In genomic region chr11:47050390-47050789, GRCm38 (mm10) we compare ENCODE assay signal across 15 mouse cellular contexts.
"Had no signal": no experiment of that assay in that cellular context is flagged by ENCODE, and none has a peak within 500 bp of the region (broad histone marks: within the 10 kb centered on the region; RNA-seq: fewer than 3 reads in every experiment).

No protein-coding gene starts in this region.

- H3K4me1 ChIP-seq: limb, embryonic 13.5 days; midbrain, embryonic 15.5 days had no signal

- H3K9me3 ChIP-seq: limb, embryonic 13.5 days; midbrain, embryonic 15.5 days had no signal

- H3K27me3 ChIP-seq: limb, embryonic 13.5 days; midbrain, embryonic 15.5 days had no signal

- H3K36me3 ChIP-seq: limb, embryonic 13.5 days; midbrain, embryonic 15.5 days had no signal

- H3K4me2 ChIP-seq: limb, embryonic 13.5 days; midbrain, embryonic 11.5 days; midbrain, embryonic 15.5 days had no signal

- DNase-seq: kidney, adult 2 months; kidney, postnatal 36 days; layer of hippocampus, adult 9-11 months; layer of hippocampus, postnatal 36 days; lung, adult 18-20 months; lung, postnatal 4 days; right cerebral cortex, postnatal 4 days; spleen, adult 18-20 months; thymus, adult 2 months; thymus, postnatal 25 days had no signal

- ATAC-seq: lung, postnatal 0 days; midbrain, embryonic 15.5 days had no signal

- H3K4me3 ChIP-seq: limb, embryonic 13.5 days; midbrain, embryonic 15.5 days had no signal

- H3K9ac ChIP-seq: limb, embryonic 13.5 days; liver, embryonic 14.5 days; midbrain, embryonic 15.5 days had no signal

- H3K27ac ChIP-seq: limb, embryonic 13.5 days; liver, embryonic 14.5 days; midbrain, embryonic 15.5 days had no signal
